18 mouse cellular contexts compared by ENCODE assay signal in the genomic region with DNA sequence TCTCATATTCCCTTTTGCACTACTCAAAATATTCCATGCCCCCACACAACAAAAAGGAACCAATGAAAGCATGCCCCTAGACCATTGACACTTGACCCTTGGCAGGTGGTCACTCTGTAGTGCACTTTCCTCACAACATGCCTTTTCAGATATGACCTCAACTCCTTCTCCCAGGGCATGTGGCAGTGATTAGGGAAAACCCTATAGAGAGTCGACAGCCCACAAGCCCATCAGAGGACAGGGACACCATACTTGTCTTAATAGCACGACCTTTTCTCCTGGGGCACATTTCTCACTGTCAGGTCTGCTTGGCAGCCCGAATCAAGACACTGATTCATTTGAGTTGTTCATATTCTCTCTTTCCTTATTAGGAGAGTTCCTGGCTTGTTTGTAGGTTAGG.
"Had no signal": no experiment of that assay in that cellular context is flagged by ENCODE, and none has a peak within 500 bp of the region (broad histone marks: within the 10 kb centered on the region; RNA-seq: fewer than 3 reads in every experiment).

No protein-coding gene starts in this region.

- H3K27me3 ChIP-seq: liver, embryonic 13.5 days; midbrain, embryonic 13.5 days; neural tube, embryonic 12.5 days; stomach, embryonic 15.5 days had no signal

- H3K4me2 ChIP-seq: liver, embryonic 13.5 days; midbrain, embryonic 13.5 days; neural tube, embryonic 12.5 days; stomach, embryonic 15.5 days had no signal

- H3K4me1 ChIP-seq: liver, embryonic 13.5 days; stomach, embryonic 15.5 days had no signal

- H3K9ac ChIP-seq: liver, embryonic 13.5 days; midbrain, embryonic 13.5 days; neural tube, embryonic 12.5 days; stomach, embryonic 15.5 days had no signal

- H3K9me3 ChIP-seq: liver, embryonic 13.5 days; midbrain, embryonic 13.5 days; neural tube, embryonic 12.5 days; stomach, embryonic 15.5 days had no signal

- DNase-seq: kidney, adult 18-20 months; kidney, adult 9 months; kidney, postnatal 14 days; kidney, postnatal 4 days; layer of hippocampus, postnatal 36 days; liver, embryonic 13.5 days; lung, adult 2 months; lung, postnatal 14 days; lung, postnatal 4 days; retina, postnatal 1 day; right cerebral cortex, postnatal 25 days; spleen, adult 18-20 months; thymus, postnatal 25 days had no signal

- H3K4me3 ChIP-seq: layer of hippocampus, adult 2 months; left cerebral cortex, adult 2 months; liver, embryonic 13.5 days; midbrain, embryonic 13.5 days; neural tube, embryonic 12.5 days; stomach, embryonic 15.5 days had no signal

- H3K36me3 ChIP-seq: liver, embryonic 13.5 days; midbrain, embryonic 13.5 days; neural tube, embryonic 12.5 days; stomach, embryonic 15.5 days had no signal

- H3K27ac ChIP-seq: layer of hippocampus, adult 2 months; left cerebral cortex, adult 2 months; liver, embryonic 13.5 days; midbrain, embryonic 13.5 days; neural tube, embryonic 12.5 days; stomach, embryonic 15.5 days had no signal

- ATAC-seq: midbrain, embryonic 13.5 days had no signal
